Mouse (Mus musculus): ENCODE data around the gene Gm10644. TPM values are rescaled to one million over a fixed set of nuclear protein-coding genes. Genes with fewer than 3 reads are reported as not detected.

Gene Gm10644
- total and polyA plus RNA-seq, 3 experiments: 1.3 to 1.9 (median 1.7) TPM

GRCm38 (mm10) chr8:83901566-83902485, 53.2 kb downstream of the Gm10644 start:
- no peaks in the 10 kb centered on the region for H3K27me3 ChIP-seq (ENCODE audit: control insufficient read depth, insufficient read depth, low read length)
- H3K9ac ChIP-seq (ENCODE audit: low read depth, low read length): no peak overlapping the region
- no peaks in the 10 kb centered on the region for H3K79me2 ChIP-seq (replicated peaks; ENCODE audit: control insufficient read depth, insufficient read depth, low read length)
- H3K36me3 ChIP-seq (ENCODE audit: control insufficient read depth, insufficient read depth, low read length): no peaks in the 10 kb centered on the region
- intact Hi-C loops (cut with DNase I): no loop called here
- no peaks in the 10 kb centered on the region; the same call in 1 of the 2 replicates for H3K4me1 ChIP-seq (ENCODE audit: control insufficient read depth, insufficient read depth, low read length)
- H3K4me3 ChIP-seq: no peak overlapping the region
- DNase-seq: no peak
- 47% methylated on average over 14 of the region's 14 CpGs for WGBS
- TF ChIP-seq POLR2A (IDR thresholded peaks at IDR 0.05; ENCODE audit: insufficient read depth, low read depth, low read length): no peak
- no peak for TF ChIP-seq CTCF (IDR thresholded peaks at IDR 0.05)
- TF ChIP-seq EP300 (IDR thresholded peaks at IDR 0.05; ENCODE audit: insufficient read depth, low read depth, low read length): no peak
- H3K27ac ChIP-seq: no peak overlapping the region

GRCm38 (mm10) chr8:83900957-83901270, 54.1 kb downstream of the Gm10644 start:
- no peaks in the 10 kb centered on the region; the same call in 1 of the 2 replicates for H3K4me1 ChIP-seq (ENCODE audit: control insufficient read depth, insufficient read depth, low read length)
- no peak overlapping the region for H3K27ac ChIP-seq
- intact Hi-C loops (cut with DNase I): no loop called here

GRCm38 (mm10) chr8:83900266-83900956, 54.6 kb downstream of the Gm10644 start:
- intact Hi-C loops (cut with DNase I): no loop called here
- no peak for TF ChIP-seq EP300 (IDR thresholded peaks at IDR 0.05; ENCODE audit: insufficient read depth, low read depth, low read length)
- no peak for TF ChIP-seq CTCF (IDR thresholded peaks at IDR 0.05)
- TF ChIP-seq POLR2A (IDR thresholded peaks at IDR 0.05; ENCODE audit: insufficient read depth, low read depth, low read length): no peak
- Histone ChIP-seq H3K79me2 (replicated peaks; ENCODE audit: control insufficient read depth, insufficient read depth, low read length) (no peaks in the 10 kb centered on the region), H3K9ac (ENCODE audit: low read depth, low read length) (peak overlapping the region; percentile 91), H3K36me3 (ENCODE audit: control insufficient read depth, insufficient read depth, low read length) (no peaks in the 10 kb centered on the region), H3K27me3 (ENCODE audit: control insufficient read depth, insufficient read depth, low read length) (no peaks in the 10 kb centered on the region), H3K4me1 (ENCODE audit: control insufficient read depth, insufficient read depth, low read length) (no peaks in the 10 kb centered on the region; the same call in 1 of the 2 replicates), H3K4me3 (peak overlapping the region; percentile 65), H3K27ac (peak overlapping the region; percentile 64; the same call in 1 of the 2 replicates)
- no peak for DNase-seq
- WGBS: under 1% methylated on average over 84 of the region's 100 CpGs

More at GRCm38 (mm10) chr8:83900957-83901270, 54.1 kb downstream of the Gm10644 start:
- TF ChIP-seq EP300 (IDR thresholded peaks at IDR 0.05; ENCODE audit: insufficient read depth, low read depth, low read length): no peak
- TF ChIP-seq POLR2A (IDR thresholded peaks at IDR 0.05; ENCODE audit: insufficient read depth, low read depth, low read length): no peak
- no peak for TF ChIP-seq CTCF (IDR thresholded peaks at IDR 0.05)
- DNase-seq: no peak
- Histone ChIP-seq H3K36me3 (ENCODE audit: control insufficient read depth, insufficient read depth, low read length) (no peaks in the 10 kb centered on the region), H3K4me3 (peak overlapping the region; percentile 65), H3K27me3 (ENCODE audit: control insufficient read depth, insufficient read depth, low read length) (no peaks in the 10 kb centered on the region), H3K9ac (ENCODE audit: low read depth, low read length) (peak overlapping the region; percentile 91), H3K79me2 (replicated peaks; ENCODE audit: control insufficient read depth, insufficient read depth, low read length) (no peaks in the 10 kb centered on the region)
- 0% methylated on average over 38 of the region's 40 CpGs for WGBS

GRCm38 (mm10) chr8:83899363-83900252, 55.4 kb downstream of the Gm10644 start, which contains the start of gene Adgrl1:
Gene Adgrl1 (plus strand): TSS chr8:83900105.
- peak; percentile 91 to 93 for DNase-seq
- H3K36me3 ChIP-seq (ENCODE audit: control insufficient read depth, insufficient read depth, low read length): no peaks in the 10 kb centered on the region
- intact Hi-C loops (cut with DNase I): loop anchor here (2.0 kb wide), 2 partner anchors 25 to 53 kb away; no protein-coding TSS in a partner anchor
- no peaks in the 10 kb centered on the region for H3K27me3 ChIP-seq (ENCODE audit: control insufficient read depth, insufficient read depth, low read length)
- 0 out of 2 replicates have a peak, but pooled peaks have one; percentile 38 for TF ChIP-seq EP300 (IDR thresholded peaks at IDR 0.05; ENCODE audit: insufficient read depth, low read depth, low read length)
- no peak for TF ChIP-seq CTCF (IDR thresholded peaks at IDR 0.05)
- H3K4me3 ChIP-seq: peak within 1 kb of the TSS; percentile 65
- H3K79me2 ChIP-seq (replicated peaks; ENCODE audit: control insufficient read depth, insufficient read depth, low read length): no peaks in the 10 kb centered on the region
- H3K9ac ChIP-seq (ENCODE audit: low read depth, low read length): peak within 1 kb of the TSS; percentile 91
- H3K4me1 ChIP-seq (ENCODE audit: control insufficient read depth, insufficient read depth, low read length): no peaks in the 10 kb centered on the region
- H3K27ac ChIP-seq: peak within 1 kb of the TSS; percentile 64
- WGBS: under 1% methylated on average over 70 of the region's 70 CpGs

GRCm38 (mm10) chr8:83898985-83899362, 56.0 kb downstream of the Gm10644 start:
- no peak for TF ChIP-seq CTCF (IDR thresholded peaks at IDR 0.05)
- no peak for TF ChIP-seq EP300 (IDR thresholded peaks at IDR 0.05; ENCODE audit: insufficient read depth, low read depth, low read length)
- no peak for TF ChIP-seq POLR2A (IDR thresholded peaks at IDR 0.05; ENCODE audit: insufficient read depth, low read depth, low read length)
- H3K79me2 ChIP-seq (replicated peaks; ENCODE audit: control insufficient read depth, insufficient read depth, low read length): no peaks in the 10 kb centered on the region
- intact Hi-C loops (cut with DNase I): loop anchor here (2.0 kb wide), 2 partner anchors 24 to 54 kb away; no protein-coding TSS in a partner anchor
- H3K27ac ChIP-seq: no peak overlapping the region; the same call in 1 of the 2 replicates
- H3K4me3 ChIP-seq: peak overlapping the region; percentile 64
- H3K36me3 ChIP-seq (ENCODE audit: control insufficient read depth, insufficient read depth, low read length): no peaks in the 10 kb centered on the region
- H3K27me3 ChIP-seq (ENCODE audit: control insufficient read depth, insufficient read depth, low read length): no peaks in the 10 kb centered on the region
- H3K9ac ChIP-seq (ENCODE audit: low read depth, low read length): no peak overlapping the region
- 2% methylated on average over 13 of the region's 13 CpGs for WGBS
- no peaks in the 10 kb centered on the region for H3K4me1 ChIP-seq (ENCODE audit: control insufficient read depth, insufficient read depth, low read length)
- DNase-seq: peak in 1 of 2 experiments; percentile 52

Measured in heart, adult 2 months (tissue).